Mouse (Mus musculus) heart, postnatal 0 days (tissue): ENCODE measurements around the gene Dync1li1.

Experiments
- CTCF ChIP-seq: IDR thresholded peaks from 2 replicates; pipeline ENCODE4 v1.5.1; 2016; ENCODE audit warnings: antibody characterized with exemption, control low read depth, low read depth
- EP300 ChIP-seq: IDR thresholded peaks from 2 replicates; pipeline ENCODE4 v1.6.1; 2016; ENCODE audit warnings: antibody characterized with exemption, low read depth

DNA sequence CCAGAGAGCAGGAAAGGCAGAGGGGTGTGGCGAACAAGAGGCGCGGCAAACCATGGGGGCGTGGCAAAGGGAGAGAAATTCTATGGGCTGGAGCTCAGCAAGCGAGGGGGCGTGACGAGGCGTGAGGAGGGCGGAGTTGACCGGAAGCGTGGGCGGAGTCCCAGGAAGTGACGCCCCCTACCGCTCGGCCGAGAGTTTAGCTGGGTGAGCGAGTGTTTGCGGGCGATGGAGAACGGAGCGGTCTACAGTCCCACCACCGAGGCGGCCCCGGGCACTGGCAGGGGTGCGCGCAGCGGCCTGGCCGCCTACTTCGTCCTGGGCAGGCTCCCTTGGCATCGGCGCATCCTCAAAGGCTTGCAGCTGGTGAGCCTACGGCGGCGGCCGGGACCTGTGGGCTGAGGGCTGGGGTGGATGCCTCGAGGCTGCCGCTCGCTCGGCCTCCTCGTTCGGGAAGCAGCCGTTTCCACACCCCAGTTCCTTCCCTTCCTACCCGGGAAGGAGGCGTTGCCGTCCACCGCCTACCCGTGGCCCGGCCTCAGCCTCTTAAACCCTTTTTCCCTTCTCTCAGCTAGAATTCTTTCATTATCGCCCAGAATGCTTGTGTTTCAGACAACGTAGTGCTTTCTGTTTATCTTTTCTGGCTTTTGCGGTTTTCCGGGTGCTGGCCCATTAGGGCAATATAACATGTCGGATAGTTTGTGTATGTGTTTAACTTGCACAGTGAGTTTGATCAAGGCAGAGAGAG, 42.6 kb downstream of the Dync1li1 start, which contains the start of gene Cmtm6:
- TF ChIP-seq CTCF (peak; percentile 52), EP300 (no peak)
